Mouse (Mus musculus): ENCODE data around the gene Ruvbl2.

DNA sequence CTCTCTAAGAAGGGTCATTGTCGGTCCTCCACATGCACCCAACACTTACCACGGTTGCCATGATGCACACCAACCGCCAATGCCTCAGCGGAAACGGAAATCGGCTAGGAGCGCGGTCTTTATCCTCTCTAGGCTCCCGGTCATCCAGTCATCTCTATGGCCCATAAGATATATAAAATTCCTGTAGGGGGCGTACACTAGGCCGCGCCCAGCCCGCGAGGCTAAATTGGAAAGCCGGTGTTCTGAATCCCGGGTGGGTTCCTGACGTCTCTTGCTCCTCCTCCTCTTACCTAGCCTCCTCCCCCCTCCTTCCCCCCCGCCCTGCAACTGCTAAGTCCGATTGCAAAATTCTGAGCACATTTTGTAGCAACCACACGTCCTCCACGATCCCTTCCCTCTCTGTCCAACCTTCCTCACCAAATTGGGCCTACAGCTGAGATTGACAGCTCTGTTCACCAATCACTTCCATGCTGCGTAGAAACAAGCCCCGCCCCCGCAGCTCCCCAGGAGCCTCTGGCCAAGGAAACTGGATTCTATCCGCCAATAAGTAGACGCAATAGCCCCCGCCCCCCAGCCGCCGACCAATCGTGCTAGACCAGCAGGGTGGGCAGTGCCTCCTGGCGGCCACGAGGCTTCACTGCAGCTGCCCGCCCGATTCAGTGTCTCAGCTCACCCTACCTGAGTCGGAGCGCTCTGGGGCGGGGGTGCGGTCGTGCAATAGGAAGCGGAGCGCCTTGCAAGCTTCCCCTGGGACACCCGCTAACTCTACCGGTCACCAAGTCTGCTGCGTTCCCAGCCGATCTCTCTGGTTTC, 3.5 kb downstream of the Ruvbl2 start, which contains the start of gene Gys1:
- TF ChIP-seq CTCF (IDR thresholded peaks at IDR 0.05; ENCODE audit: control insufficient read depth, insufficient read depth, insufficient read length): peak; percentile 98
- TF ChIP-seq USF1 (IDR thresholded peaks at IDR 0.05; ENCODE audit: low read depth): no peak
- no peak for TF ChIP-seq MYOD1 (IDR thresholded peaks at IDR 0.05; ENCODE audit: control insufficient read depth, insufficient read length, low read depth)
- no peak for TF ChIP-seq MAX (IDR thresholded peaks at IDR 0.05)

All from C2C12 (cell line).